Mouse (Mus musculus) effector memory CD4-positive, alpha-beta T cell, adult 5 months (primary cell): ENCODE measurements around the gene Il11ra2. TPM values are rescaled to one million over a fixed set of nuclear protein-coding genes. Genes with fewer than 3 reads are reported as not detected.

ENCODE experiments used
- polyA plus RNA-seq: library from polyadenylated mRNA; unstranded; fragments of 100-300 nt; shearing (Covaris generic); gene quantifications from one replicate; pipeline ENCODE4 v1.2.1, GENCODE M21; 2017

Gene Il11ra2
- polyA plus RNA-seq, result not detected

DNA sequence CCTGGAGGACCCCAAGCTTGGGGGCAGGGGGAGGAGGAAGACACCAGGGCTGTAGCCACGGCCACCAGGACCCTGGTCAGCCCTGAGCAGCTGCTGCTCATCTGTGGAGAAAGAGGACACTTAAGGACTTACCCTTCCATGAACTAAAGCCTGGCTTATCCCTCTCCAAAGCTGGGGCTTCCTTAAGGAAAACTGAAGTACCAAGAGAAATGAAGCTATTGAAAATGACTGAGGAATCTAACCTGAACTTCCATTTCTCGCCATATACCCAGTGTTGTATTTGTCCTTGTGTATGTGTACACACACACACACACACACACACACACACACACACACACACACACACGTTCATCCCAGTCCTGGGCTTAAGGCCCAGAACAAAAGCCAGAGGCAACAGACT, at the start of gene Il11ra2:
Il11ra2 (minus strand) TSS at position 101 of the 400 bp plus-strand sequence.

DNA sequence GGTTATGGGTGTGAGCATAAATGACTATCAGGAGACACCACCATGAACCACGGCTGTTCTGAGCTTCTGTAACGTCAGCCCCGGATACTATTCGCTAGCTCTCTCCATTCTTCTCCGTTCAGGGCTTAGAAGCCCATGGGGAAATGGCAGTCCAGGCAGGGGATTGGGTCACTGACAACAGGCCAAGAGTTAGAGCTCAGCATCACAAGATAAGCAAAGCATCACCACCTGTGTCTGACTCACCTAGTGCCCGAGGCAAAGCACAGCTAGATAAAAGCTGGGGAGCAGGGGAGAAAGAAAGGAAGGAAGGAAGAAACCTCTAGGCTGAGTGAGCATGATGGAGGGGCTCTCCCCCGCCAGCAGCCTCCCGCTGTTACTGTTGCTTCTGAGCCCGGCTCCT, 6.7 kb downstream of the Il11ra2 start, which contains the start of gene Ccl27b:
Ccl27b (plus strand) TSS at position 301 of the 400 bp plus-strand sequence.

DNA sequence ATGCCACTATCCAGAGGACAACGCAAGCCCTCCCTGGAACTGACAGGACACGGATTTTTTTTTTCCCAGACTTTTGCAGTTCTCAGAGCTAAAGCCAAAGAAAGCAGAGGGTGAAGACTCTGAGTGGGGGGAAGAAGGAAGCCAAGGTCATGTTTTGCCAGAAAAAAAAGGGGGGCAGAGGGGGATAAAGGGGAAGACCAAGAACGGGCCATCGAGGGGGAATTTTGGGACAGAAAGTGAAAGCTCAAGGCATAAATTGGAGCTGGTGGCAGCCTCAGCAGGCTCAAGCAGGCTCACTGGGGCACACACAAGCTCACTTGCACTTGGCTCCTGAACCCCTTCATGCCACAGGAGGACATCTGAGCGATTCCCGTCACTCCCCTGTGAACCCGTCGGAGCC, 32.3 kb downstream of the Il11ra2 start, which contains the start of gene Gm2564:
Gm2564 (plus strand) TSS at position 301 of the 400 bp plus-strand sequence.

DNA sequence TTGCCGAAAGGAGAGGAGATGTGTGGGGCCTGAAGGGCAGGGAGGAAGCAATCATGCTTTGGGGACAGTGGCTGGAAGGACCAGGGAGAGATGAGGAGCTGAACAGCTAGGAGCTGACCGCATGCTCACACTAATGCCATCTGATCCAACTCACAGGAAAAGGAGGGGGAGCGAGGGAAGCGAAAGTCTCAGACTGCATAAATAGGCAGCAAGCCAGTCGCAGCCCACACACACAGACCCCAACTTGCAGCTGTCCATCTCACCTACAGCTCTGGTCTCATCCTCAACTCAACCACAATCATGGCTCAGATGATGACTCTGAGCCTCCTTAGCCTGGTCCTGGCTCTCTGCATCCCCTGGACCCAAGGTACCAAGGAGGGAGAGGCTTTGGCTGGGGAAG, 49.8 kb downstream of the Il11ra2 start, which contains the start of gene Gm10591:
Gm10591 (plus strand) TSS at position 301 of the 400 bp plus-strand sequence.

Other genes starting within 250 kb of the Il11ra2 start
- gene Gm21586, start 222.5 kb downstream of the Il11ra2 start, polyA plus RNA-seq, result not detected
- not detected for gene Gm2163, start 195.1 kb downstream of the Il11ra2 start, polyA plus RNA-seq
- gene Fam205a2, start 133.7 kb downstream of the Il11ra2 start, polyA plus RNA-seq, result not detected
- not detected for gene Gm10591, start 49.7 kb downstream of the Il11ra2 start, polyA plus RNA-seq
- not detected for gene Gm2564, start 32.2 kb downstream of the Il11ra2 start, polyA plus RNA-seq
- gene Ccl27b, start 6.6 kb downstream of the Il11ra2 start, polyA plus RNA-seq, result not detected
- not detected for gene 4930578G10Rik, start 73.7 kb upstream of the Il11ra2 start, polyA plus RNA-seq
- not detected for gene Ccl19, start 94.7 kb upstream of the Il11ra2 start, polyA plus RNA-seq
- gene Ccl21a, start 112.1 kb upstream of the Il11ra2 start, polyA plus RNA-seq, result not detected
- not detected for gene Fam205a1, start 192.0 kb upstream of the Il11ra2 start, polyA plus RNA-seq
- not detected for gene Gm12394, start 194.9 kb upstream of the Il11ra2 start, polyA plus RNA-seq
- not detected for gene Fam205c, start 212.3 kb upstream of the Il11ra2 start, polyA plus RNA-seq